Mouse (Mus musculus): ENCODE results near the gene Shcbp1.
A peak's percentile ranks its signal among the peaks of the same experiment; 100 is the strongest.
"Not testable (repeated sequence)": the region's sequence is repeated elsewhere in the genome, so short reads cannot be mapped to it uniquely, and the experiment has no call there.

Shcbp1 gene

GRCm38 (mm10) chr8:4779254-4780055 is at the start of gene Shcbp1:
Shcbp1 (minus strand) TSS chr8:4779567.
- DNase-seq (ENCODE audit: low read depth), result peak; percentile 84

DNA sequence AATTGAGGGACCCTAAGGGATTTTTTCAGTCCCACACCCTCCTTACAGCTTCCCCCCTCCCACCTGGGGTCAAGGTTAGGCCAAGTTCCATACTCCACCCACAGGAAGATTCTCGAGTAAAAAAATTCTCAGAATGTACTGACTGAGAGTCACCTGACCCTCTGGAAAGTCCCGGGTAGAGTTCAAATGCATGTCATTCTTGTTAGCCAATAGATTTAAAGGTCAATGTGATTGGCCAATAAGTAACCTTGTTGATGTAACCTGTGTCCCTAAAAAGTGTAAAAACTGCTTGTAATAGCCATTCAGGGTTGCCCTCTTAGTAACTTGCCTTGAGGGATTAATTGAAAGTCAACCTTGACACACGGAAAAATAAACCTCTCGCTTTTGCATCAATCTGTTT is 29.5 kb upstream of the Shcbp1 start:
- DNase-seq (ENCODE audit: low read depth), result no peak

GRCm38 (mm10) chr8:4800524-4801122 is 21.3 kb upstream of the Shcbp1 start:
- DNase-seq (ENCODE audit: low read depth), result no peak

DNA sequence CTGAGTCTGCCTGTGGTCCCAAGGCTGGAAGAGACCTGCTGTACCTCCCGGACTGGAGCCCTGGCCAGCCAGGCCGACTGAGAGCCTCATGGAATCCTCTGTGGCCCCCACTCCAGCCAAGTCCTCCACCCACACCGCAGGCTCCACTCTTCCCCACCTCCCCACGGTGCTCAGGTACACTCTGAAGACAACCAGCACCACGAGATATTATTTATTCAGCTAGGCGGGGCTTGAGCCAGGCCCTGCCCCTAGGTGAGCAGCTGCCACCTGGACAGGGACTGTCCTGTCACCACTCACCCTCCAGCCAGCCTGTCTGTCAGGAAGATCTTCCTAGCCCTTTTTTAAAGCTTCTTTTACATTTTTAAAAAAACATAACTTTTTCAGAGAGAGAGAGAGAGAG is 1.1 kb downstream of the Shcbp1 start:
- no peak for DNase-seq (ENCODE audit: low read depth)

DNA sequence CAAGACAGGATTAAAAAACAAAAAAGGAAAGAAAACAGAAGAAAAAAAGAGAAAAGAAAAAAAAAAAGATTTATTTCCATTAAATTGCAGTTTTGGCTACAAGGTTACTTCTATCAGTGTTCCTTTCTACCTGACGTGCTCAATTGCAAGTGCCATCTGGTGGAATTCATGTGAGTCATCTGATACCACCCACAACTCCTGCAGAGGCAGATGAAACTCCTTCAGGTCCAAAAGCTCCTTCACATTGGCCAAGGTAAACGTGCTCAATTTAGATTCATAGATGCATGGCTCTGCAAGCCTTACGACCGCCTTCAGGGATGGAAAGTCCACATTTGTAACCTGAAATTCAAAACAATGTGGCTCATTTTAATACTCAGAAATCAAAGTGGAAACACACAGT is 14.6 kb downstream of the Shcbp1 start:
- DNase-seq (ENCODE audit: low read depth), result no peak

- no peak for DNase-seq (ENCODE audit: low read depth)
Measured at GRCm38 (mm10) chr8:4753048-4753447, 26.3 kb downstream of the Shcbp1 start.

DNA sequence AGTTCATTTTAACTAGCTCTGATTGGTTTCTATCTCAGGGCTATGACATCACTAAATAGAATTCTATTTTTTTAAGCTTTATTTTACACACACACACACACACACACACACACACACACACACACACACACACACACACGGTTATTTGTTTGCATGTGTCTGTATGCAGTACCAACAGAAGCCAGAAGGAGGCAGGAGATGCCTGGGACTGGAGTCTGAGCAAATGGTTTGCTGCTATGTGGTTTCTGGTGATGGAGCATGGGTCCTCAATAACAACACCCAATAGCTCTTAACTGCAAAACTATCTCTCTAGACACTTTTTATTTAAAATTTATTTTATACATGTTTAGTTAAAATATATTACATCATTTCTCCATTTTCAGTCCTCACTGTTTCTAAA is 48.4 kb downstream of the Shcbp1 start:
- no peak for DNase-seq (ENCODE audit: low read depth)

GRCm38 (mm10) chr8:4715546-4715945 is 63.8 kb downstream of the Shcbp1 start:
- DNase-seq (ENCODE audit: low read depth), result no peak

GRCm38 (mm10) chr8:4708346-4708745 is 71.0 kb downstream of the Shcbp1 start:
- DNase-seq (ENCODE audit: low read depth), result not testable (repeated sequence)

GRCm38 (mm10) chr8:4707916-4708315 is 71.5 kb downstream of the Shcbp1 start:
- DNase-seq (ENCODE audit: low read depth), result not testable (repeated sequence)

- no peak for DNase-seq (ENCODE audit: low read depth)
Measured at GRCm38 (mm10) chr8:4691634-4692033, 87.7 kb downstream of the Shcbp1 start.
